Mouse (Mus musculus) bone marrow, adult 2 months (tissue): ENCODE results near the gene Oxct1.

Experiments used
- CTCF ChIP-seq: fragments of 200-500 bp; IDR thresholded peaks from 2 replicates; pipeline ENCODE4 v1.5.1; 2011; ENCODE audit warnings: low read length, control low read depth; ENCODE audit not compliant: control insufficient read depth, insufficient read depth
- POLR2A ChIP-seq: fragments of 200-500 bp; IDR thresholded peaks from 2 replicates; pipeline ENCODE4 v1.6.1; 2011; ENCODE audit warnings: low read depth, mild to moderate bottlenecking, control low read depth, low read length, borderline replicate concordance; ENCODE audit not compliant: control insufficient read depth

DNA sequence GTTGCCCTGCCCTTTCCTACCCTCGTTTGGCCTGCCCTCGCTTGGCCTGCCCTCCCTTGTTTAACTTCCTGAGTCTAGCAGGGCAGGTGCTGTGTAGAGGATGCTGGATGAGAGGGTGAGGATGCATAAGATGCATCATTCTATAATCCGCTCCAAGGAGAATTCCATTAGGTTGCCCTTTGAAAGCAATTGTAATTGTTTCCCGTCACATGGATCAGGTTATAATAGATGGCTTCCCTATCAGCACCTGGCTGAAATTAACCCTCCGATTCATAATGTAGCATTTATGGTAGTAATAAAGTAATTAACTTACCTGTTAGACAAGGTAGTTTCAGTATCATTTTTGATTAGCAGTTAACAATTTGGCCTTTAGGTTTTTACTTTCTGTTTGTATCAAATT, 119.2 kb downstream of the Oxct1 start:
- TF ChIP-seq CTCF (no peak), POLR2A (no peak)
